Mouse (Mus musculus): Measurements from ENCODE around the gene Blm. TPM values are rescaled to one million over a fixed set of nuclear protein-coding genes. Genes with fewer than 3 reads are reported as not detected.
A peak's percentile ranks its signal among the peaks of the same experiment; 100 is the strongest.

Gene Blm
- polyA plus RNA-seq, 1 experiment = 4.6 TPM

- TF ChIP-seq POLR2A (IDR thresholded peaks at IDR 0.05; ENCODE audit: extremely low read depth, insufficient read depth, low read length) (no peak), CTCF (IDR thresholded peaks at IDR 0.05; ENCODE audit: extremely low read depth, insufficient read depth, low read length) (no peak)
- no peaks in the 10 kb centered on the region for H3K4me1 ChIP-seq (ENCODE audit: control insufficient read depth, insufficient read depth, low read length)
- H3K4me3 ChIP-seq (ENCODE audit: insufficient read depth, low read length) = no peak overlapping the region
- H3K27ac ChIP-seq (ENCODE audit: insufficient read depth, low read length) = no peak overlapping the region
Observed at GRCm38 (mm10) chr7:80561931-80562330, 27.0 kb upstream of the Blm start.

- Histone ChIP-seq H3K27ac (ENCODE audit: insufficient read depth, low read length) (no peak overlapping the region), H3K4me3 (ENCODE audit: insufficient read depth, low read length) (no peak overlapping the region), H3K4me1 (ENCODE audit: control insufficient read depth, insufficient read depth, low read length) (no peaks in the 10 kb centered on the region)
- TF ChIP-seq POLR2A (IDR thresholded peaks at IDR 0.05; ENCODE audit: extremely low read depth, insufficient read depth, low read length) = no peak
- TF ChIP-seq CTCF (IDR thresholded peaks at IDR 0.05; ENCODE audit: extremely low read depth, insufficient read depth, low read length) = no peak
Observed at GRCm38 (mm10) chr7:80561271-80561670, 26.4 kb upstream of the Blm start.

- TF ChIP-seq CTCF (IDR thresholded peaks at IDR 0.05; ENCODE audit: extremely low read depth, insufficient read depth, low read length) (no peak), POLR2A (IDR thresholded peaks at IDR 0.05; ENCODE audit: extremely low read depth, insufficient read depth, low read length) (no peak)
- Histone ChIP-seq H3K4me3 (ENCODE audit: insufficient read depth, low read length) (no peak overlapping the region), H3K4me1 (ENCODE audit: control insufficient read depth, insufficient read depth, low read length) (no peaks in the 10 kb centered on the region; the same call in 1 of the 2 replicates), H3K27ac (ENCODE audit: insufficient read depth, low read length) (no peak overlapping the region)
Observed at GRCm38 (mm10) chr7:80558572-80558971, 23.7 kb upstream of the Blm start.

GRCm38 (mm10) chr7:80558101-80558500 lies 23.2 kb upstream of the Blm start:
- H3K4me1 ChIP-seq (ENCODE audit: control insufficient read depth, insufficient read depth, low read length) = no peaks in the 10 kb centered on the region; the same call in 1 of the 2 replicates
- TF ChIP-seq POLR2A (IDR thresholded peaks at IDR 0.05; ENCODE audit: extremely low read depth, insufficient read depth, low read length) (no peak), CTCF (IDR thresholded peaks at IDR 0.05; ENCODE audit: extremely low read depth, insufficient read depth, low read length) (0 out of 2 replicates have a peak, but pooled peaks have one; percentile 4)
- H3K4me3 ChIP-seq (ENCODE audit: insufficient read depth, low read length) = no peak overlapping the region
- H3K27ac ChIP-seq (ENCODE audit: insufficient read depth, low read length) = no peak overlapping the region

GRCm38 (mm10) chr7:80557161-80557560 lies 22.2 kb upstream of the Blm start:
- no peak for TF ChIP-seq POLR2A (IDR thresholded peaks at IDR 0.05; ENCODE audit: extremely low read depth, insufficient read depth, low read length)
- no peak for TF ChIP-seq CTCF (IDR thresholded peaks at IDR 0.05; ENCODE audit: extremely low read depth, insufficient read depth, low read length)
- Histone ChIP-seq H3K4me3 (ENCODE audit: insufficient read depth, low read length) (no peak overlapping the region), H3K4me1 (ENCODE audit: control insufficient read depth, insufficient read depth, low read length) (no peaks in the 10 kb centered on the region; the same call in 1 of the 2 replicates), H3K27ac (ENCODE audit: insufficient read depth, low read length) (no peak overlapping the region)

GRCm38 (mm10) chr7:80556166-80556565 lies 21.2 kb upstream of the Blm start:
- no peak for TF ChIP-seq CTCF (IDR thresholded peaks at IDR 0.05; ENCODE audit: extremely low read depth, insufficient read depth, low read length)
- no peak for TF ChIP-seq POLR2A (IDR thresholded peaks at IDR 0.05; ENCODE audit: extremely low read depth, insufficient read depth, low read length)
- Histone ChIP-seq H3K27ac (ENCODE audit: insufficient read depth, low read length) (no peak overlapping the region), H3K4me1 (ENCODE audit: control insufficient read depth, insufficient read depth, low read length) (no peaks in the 10 kb centered on the region; the same call in 1 of the 2 replicates), H3K4me3 (ENCODE audit: insufficient read depth, low read length) (no peak overlapping the region)

- Histone ChIP-seq H3K27ac (ENCODE audit: insufficient read depth, low read length) (no peak overlapping the region), H3K4me1 (ENCODE audit: control insufficient read depth, insufficient read depth, low read length) (no peaks in the 10 kb centered on the region; the same call in 1 of the 2 replicates), H3K4me3 (ENCODE audit: insufficient read depth, low read length) (no peak overlapping the region)
- TF ChIP-seq POLR2A (IDR thresholded peaks at IDR 0.05; ENCODE audit: extremely low read depth, insufficient read depth, low read length) (no peak), CTCF (IDR thresholded peaks at IDR 0.05; ENCODE audit: extremely low read depth, insufficient read depth, low read length) (no peak)
Observed at GRCm38 (mm10) chr7:80555146-80555545, 20.2 kb upstream of the Blm start.

GRCm38 (mm10) chr7:80554180-80555021 lies 19.5 kb upstream of the Blm start:
- Histone ChIP-seq H3K4me3 (ENCODE audit: insufficient read depth, low read length) (no peak overlapping the region), H3K4me1 (ENCODE audit: control insufficient read depth, insufficient read depth, low read length) (no peaks in the 10 kb centered on the region; the same call in 1 of the 2 replicates), H3K27ac (ENCODE audit: insufficient read depth, low read length) (no peak overlapping the region)
- TF ChIP-seq CTCF (IDR thresholded peaks at IDR 0.05; ENCODE audit: extremely low read depth, insufficient read depth, low read length) (no peak), POLR2A (IDR thresholded peaks at IDR 0.05; ENCODE audit: extremely low read depth, insufficient read depth, low read length) (no peak)

GRCm38 (mm10) chr7:80548513-80549260 lies 13.8 kb upstream of the Blm start:
- H3K4me3 ChIP-seq (ENCODE audit: insufficient read depth, low read length) = no peak overlapping the region
- TF ChIP-seq POLR2A (IDR thresholded peaks at IDR 0.05; ENCODE audit: extremely low read depth, insufficient read depth, low read length) (no peak), CTCF (IDR thresholded peaks at IDR 0.05; ENCODE audit: extremely low read depth, insufficient read depth, low read length) (no peak)
- H3K27ac ChIP-seq (ENCODE audit: insufficient read depth, low read length) = no peak overlapping the region
- no peaks in the 10 kb centered on the region for H3K4me1 ChIP-seq (ENCODE audit: control insufficient read depth, insufficient read depth, low read length)
